Mouse (Mus musculus) hindbrain, embryonic 15.5 days (tissue): ENCODE results near the gene Zfand3. TPM values are rescaled to one million over a fixed set of nuclear protein-coding genes. Genes with fewer than 3 reads are reported as not detected.

ENCODE experiments used
- ATAC-seq: fragments of 200-750 bp; cut with Nextera tagmentation; 2 replicates; pipeline ENCODE4 v1.8.0; 2017; ENCODE audit warnings: low read depth, moderate number of reproducible peaks, moderate TSS enrichment; ENCODE audit not compliant: low FRiP score
- H3K27ac ChIP-seq: fragments of 300-500 bp; sonication (generic); replicated peaks from 2 replicates; pipeline ENCODE4 v1.5.1; 2015; ENCODE audit warnings: mild to moderate bottlenecking, inconsistent platforms
- H3K27me3 ChIP-seq: fragments of 300-500 bp; sonication (generic); 2 replicates; pipeline ENCODE4 v1.6.1; 2015; ENCODE audit warnings: control low read depth, inconsistent platforms
- H3K36me3 ChIP-seq: fragments of 300-500 bp; sonication (generic); 2 replicates; pipeline ENCODE4 v1.6.1; 2015; ENCODE audit warnings: control low read depth, inconsistent platforms
- H3K4me1 ChIP-seq: fragments of 300-500 bp; sonication (generic); replicated peaks from 2 replicates; pipeline ENCODE4 v1.6.1; 2015; ENCODE audit warnings: control low read depth, inconsistent platforms
- H3K4me2 ChIP-seq: fragments of 300-500 bp; sonication (generic); 2 replicates; pipeline ENCODE4 v1.6.1; 2015; ENCODE audit warnings: moderate library complexity, mild to moderate bottlenecking, inconsistent platforms
- H3K4me3 ChIP-seq: fragments of 300-500 bp; sonication (generic); 2 replicates; pipeline ENCODE4 v1.5.1; 2015; ENCODE audit warnings: mild to moderate bottlenecking, inconsistent platforms
- H3K9ac ChIP-seq: fragments of 300-500 bp; sonication (generic); 2 replicates; pipeline ENCODE4 v1.6.1; 2015; ENCODE audit warnings: inconsistent platforms
- H3K9me3 ChIP-seq: fragments of 300-500 bp; sonication (generic); 2 replicates; pipeline ENCODE4 v1.6.1; 2016; ENCODE audit warnings: control low read depth, inconsistent platforms
- WGBS: fragments of 180-500 bp; shearing (Covaris S2); methylation state at CpG from one replicate; pipeline ENCODE4 v1.1.7; 2015; 5-methylcytosine and 5-hydroxymethylcytosine counted together
- polyA plus RNA-seq: library from polyadenylated mRNA; unstranded; fragments of >200 nt; fragmentation: Nextera tagmentation; extraction: Ambion mirVana; gene quantifications from 2 replicates; pipeline ENCODE4 v1.2.1, GENCODE M21; 2015

Zfand3 gene
- polyA plus RNA-seq, 1 experiment from 2014 or later: 59.8 TPM

GRCm38 (mm10) chr17:30056226-30056625, 51.7 kb downstream of the Zfand3 start:
- no peak overlapping the region for H3K27ac ChIP-seq
- H3K9me3 ChIP-seq: no peaks in the 10 kb centered on the region
- 71% methylated on average over 5 of the region's 5 CpGs for WGBS
- no peak overlapping the region for H3K4me3 ChIP-seq
- ATAC-seq: no peak
- H3K4me1 ChIP-seq: peaks cover 20% of the 10 kb centered on the region
- no peak overlapping the region for H3K4me2 ChIP-seq
- no peaks in the 10 kb centered on the region for H3K27me3 ChIP-seq
- no peak overlapping the region for H3K9ac ChIP-seq
- no peaks in the 10 kb centered on the region for H3K36me3 ChIP-seq

GRCm38 (mm10) chr17:30058594-30058993, 54.1 kb downstream of the Zfand3 start:
- Histone ChIP-seq H3K4me2 (no peak overlapping the region), H3K27ac (no peak overlapping the region), H3K4me3 (no peak overlapping the region), H3K9ac (no peak overlapping the region), H3K4me1 (peaks cover 17% of the 10 kb centered on the region), H3K27me3 (no peaks in the 10 kb centered on the region), H3K9me3 (no peaks in the 10 kb centered on the region), H3K36me3 (no peaks in the 10 kb centered on the region)
- no peak for ATAC-seq
- WGBS: 70% methylated on average over 3 of the region's 3 CpGs

- H3K36me3 ChIP-seq: no peaks in the 10 kb centered on the region
- no peak overlapping the region for H3K4me2 ChIP-seq
- H3K4me3 ChIP-seq: no peak overlapping the region
- 87% methylated on average over 5 of the region's 5 CpGs for WGBS
- ATAC-seq: no peak
- peaks cover 20% of the 10 kb centered on the region for H3K4me1 ChIP-seq
- no peak overlapping the region for H3K27ac ChIP-seq
- H3K9me3 ChIP-seq: no peaks in the 10 kb centered on the region
- H3K27me3 ChIP-seq: no peaks in the 10 kb centered on the region
- no peak overlapping the region for H3K9ac ChIP-seq
Measured at GRCm38 (mm10) chr17:30059066-30059465, 54.5 kb downstream of the Zfand3 start.

- Histone ChIP-seq H3K36me3 (no peaks in the 10 kb centered on the region), H3K27ac (no peak overlapping the region)
- no peak for ATAC-seq
Measured at GRCm38 (mm10) chr17:30061100-30061837, 56.7 kb downstream of the Zfand3 start.

GRCm38 (mm10) chr17:30063849-30064248, 59.3 kb downstream of the Zfand3 start:
- Histone ChIP-seq H3K27ac (no peak overlapping the region), H3K9me3 (no peaks in the 10 kb centered on the region), H3K27me3 (no peaks in the 10 kb centered on the region), H3K4me3 (no peak overlapping the region), H3K4me1 (peaks cover 16% of the 10 kb centered on the region), H3K36me3 (no peaks in the 10 kb centered on the region), H3K4me2 (no peak overlapping the region), H3K9ac (no peak overlapping the region)
- ATAC-seq: no peak
- 39% methylated on average over 3 of the region's 3 CpGs for WGBS

More at GRCm38 (mm10) chr17:30061100-30061837, 56.7 kb downstream of the Zfand3 start:
- Histone ChIP-seq H3K4me1 (peaks cover 27% of the 10 kb centered on the region), H3K4me2 (no peak overlapping the region), H3K9ac (no peak overlapping the region), H3K4me3 (no peak overlapping the region), H3K9me3 (no peaks in the 10 kb centered on the region), H3K27me3 (no peaks in the 10 kb centered on the region)
- WGBS: 86% methylated on average over 8 of the region's 8 CpGs

- H3K27ac ChIP-seq: no peak overlapping the region
- no peaks in the 10 kb centered on the region for H3K9me3 ChIP-seq
- WGBS: 28% methylated on average over 4 of the region's 4 CpGs
- ATAC-seq: no peak
- no peak overlapping the region for H3K4me3 ChIP-seq
- no peak overlapping the region for H3K4me2 ChIP-seq
- peaks cover 13% of the 10 kb centered on the region for H3K4me1 ChIP-seq
- no peaks in the 10 kb centered on the region for H3K27me3 ChIP-seq
- H3K9ac ChIP-seq: no peak overlapping the region
- H3K36me3 ChIP-seq: no peaks in the 10 kb centered on the region
Measured at GRCm38 (mm10) chr17:30064746-30065145, 60.2 kb downstream of the Zfand3 start.

GRCm38 (mm10) chr17:30069776-30070175, 65.2 kb downstream of the Zfand3 start:
- 92% methylated on average over 3 of the region's 3 CpGs for WGBS
- H3K27me3 ChIP-seq: no peaks in the 10 kb centered on the region
- no peak for ATAC-seq

GRCm38 (mm10) chr17:30070631-30071030, 66.1 kb downstream of the Zfand3 start:
- ATAC-seq: no peak
- H3K27me3 ChIP-seq: no peaks in the 10 kb centered on the region

More at GRCm38 (mm10) chr17:30069776-30070175, 65.2 kb downstream of the Zfand3 start:
- Histone ChIP-seq H3K4me1 (peaks cover 7% of the 10 kb centered on the region), H3K27ac (no peak overlapping the region), H3K4me3 (no peak overlapping the region), H3K9me3 (no peaks in the 10 kb centered on the region), H3K36me3 (no peaks in the 10 kb centered on the region), H3K4me2 (no peak overlapping the region), H3K9ac (no peak overlapping the region)

GRCm38 (mm10) chr17:30072613-30073012, 68.1 kb downstream of the Zfand3 start:
- Histone ChIP-seq H3K4me1 (peaks cover 8% of the 10 kb centered on the region), H3K4me2 (no peak overlapping the region), H3K36me3 (no peaks in the 10 kb centered on the region), H3K27me3 (no peaks in the 10 kb centered on the region), H3K9ac (no peak overlapping the region), H3K27ac (no peak overlapping the region), H3K4me3 (no peak overlapping the region), H3K9me3 (no peaks in the 10 kb centered on the region)
- WGBS: 88% methylated on average over 3 of the region's 3 CpGs
- no peak for ATAC-seq

More at GRCm38 (mm10) chr17:30070631-30071030, 66.1 kb downstream of the Zfand3 start:
- H3K9ac ChIP-seq: no peak overlapping the region
- H3K4me3 ChIP-seq: no peak overlapping the region
- no peak overlapping the region for H3K27ac ChIP-seq
- no peaks in the 10 kb centered on the region for H3K36me3 ChIP-seq
- H3K4me2 ChIP-seq: no peak overlapping the region
- H3K9me3 ChIP-seq: no peaks in the 10 kb centered on the region
- peaks cover 8% of the 10 kb centered on the region for H3K4me1 ChIP-seq
- 77% methylated on average over 5 of the region's 5 CpGs for WGBS

- Histone ChIP-seq H3K4me3 (no peak overlapping the region), H3K27me3 (no peaks in the 10 kb centered on the region), H3K9ac (no peak overlapping the region), H3K36me3 (no peaks in the 10 kb centered on the region), H3K9me3 (no peaks in the 10 kb centered on the region), H3K4me1 (peaks cover 20% of the 10 kb centered on the region), H3K4me2 (no peak overlapping the region), H3K27ac (no peak overlapping the region)
- no peak for ATAC-seq
- 58% methylated on average over 5 of the region's 5 CpGs for WGBS
Measured at GRCm38 (mm10) chr17:30075896-30076295, 71.4 kb downstream of the Zfand3 start.

GRCm38 (mm10) chr17:30084007-30084406, 79.5 kb downstream of the Zfand3 start:
- ATAC-seq: no peak
- Histone ChIP-seq H3K4me1 (peaks cover 18% of the 10 kb centered on the region), H3K4me2 (no peak overlapping the region), H3K9me3 (no peaks in the 10 kb centered on the region), H3K27me3 (no peaks in the 10 kb centered on the region), H3K27ac (no peak overlapping the region), H3K36me3 (no peaks in the 10 kb centered on the region), H3K9ac (no peak overlapping the region), H3K4me3 (no peak overlapping the region)
- 64% methylated on average over 4 of the region's 4 CpGs for WGBS

GRCm38 (mm10) chr17:30086695-30087094, 82.2 kb downstream of the Zfand3 start:
- 88% methylated on average over 7 of the region's 7 CpGs for WGBS
- Histone ChIP-seq H3K4me1 (peaks cover 8% of the 10 kb centered on the region), H3K27ac (no peak overlapping the region), H3K27me3 (no peaks in the 10 kb centered on the region), H3K9ac (no peak overlapping the region), H3K4me3 (no peak overlapping the region), H3K9me3 (no peaks in the 10 kb centered on the region), H3K4me2 (no peak overlapping the region), H3K36me3 (no peaks in the 10 kb centered on the region)
- no peak for ATAC-seq

GRCm38 (mm10) chr17:30088431-30088830, 83.9 kb downstream of the Zfand3 start:
- no peaks in the 10 kb centered on the region for H3K27me3 ChIP-seq
- H3K9ac ChIP-seq: no peak overlapping the region
- H3K9me3 ChIP-seq: no peaks in the 10 kb centered on the region
- WGBS: 93% methylated on average over 3 of the region's 3 CpGs
- no peak overlapping the region for H3K27ac ChIP-seq
- H3K36me3 ChIP-seq: no peaks in the 10 kb centered on the region
- no peak for ATAC-seq
- no peak overlapping the region for H3K4me3 ChIP-seq
- H3K4me1 ChIP-seq: peaks cover 8% of the 10 kb centered on the region
- no peak overlapping the region for H3K4me2 ChIP-seq
